Mouse (Mus musculus) heart, adult 8-10 months (tissue): ENCODE data around the gene Fibp. TPM values are rescaled to one million over a fixed set of nuclear protein-coding genes. Genes with fewer than 3 reads are reported as not detected.

Experiments used
- DNase-seq: peaks from one replicate; pipeline ENCODE4 v3.0.0; 2022; ENCODE audit warnings: low spot score
- total RNA-seq, 4 experiments: library from RNA; stranded (reverse); gene quantifications; 2 replicates each; pipeline ENCODE4 v1.2.4; 2022

The Fibp gene
- total RNA-seq, 4 experiments from 2014 or later: 41.3 to 52.3 (median 49.2) TPM

- DNase-seq: no peak
Measured at GRCm38 (mm10) chr19:5463791-5464562, 3.6 kb downstream of the Fibp start.

GRCm38 (mm10) chr19:5465037-5465436 lies 4.6 kb downstream of the Fibp start:
- no peak for DNase-seq

GRCm38 (mm10) chr19:5466916-5467500 lies 6.6 kb downstream of the Fibp start:
- DNase-seq: no peak

- no peak for DNase-seq
Measured at GRCm38 (mm10) chr19:5468374-5468773, 8.0 kb downstream of the Fibp start, which contains the start of gene Ctsw. TSS of gene Ctsw (minus strand) at chr19:5468507.

GRCm38 (mm10) chr19:5471846-5472245 lies 11.4 kb downstream of the Fibp start:
- no peak for DNase-seq

GRCm38 (mm10) chr19:5472857-5473256 lies 12.4 kb downstream of the Fibp start:
- DNase-seq: no peak

GRCm38 (mm10) chr19:5473720-5474119 lies 13.3 kb downstream of the Fibp start, which contains the start of gene Efemp2:
TSS of gene Efemp2 (plus strand) at chr19:5473954.
- peak; percentile 85 for DNase-seq

GRCm38 (mm10) chr19:5474281-5475068 lies 14.1 kb downstream of the Fibp start:
- DNase-seq: no peak

GRCm38 (mm10) chr19:5475069-5475714 lies 14.8 kb downstream of the Fibp start:
- DNase-seq: no peak

- no peak for DNase-seq
Measured at GRCm38 (mm10) chr19:5477004-5477667, 16.7 kb downstream of the Fibp start.

- DNase-seq: no peak
Measured at GRCm38 (mm10) chr19:5477668-5478300, 17.4 kb downstream of the Fibp start.

- no peak for DNase-seq
Measured at GRCm38 (mm10) chr19:5480016-5480415, 19.6 kb downstream of the Fibp start.

- no peak for DNase-seq
Measured at GRCm38 (mm10) chr19:5481398-5481797, 21.0 kb downstream of the Fibp start.

- DNase-seq: no peak
Measured at GRCm38 (mm10) chr19:5483386-5484359, 23.3 kb downstream of the Fibp start.

- DNase-seq: no peak
Measured at GRCm38 (mm10) chr19:5484496-5484895, 24.1 kb downstream of the Fibp start.

GRCm38 (mm10) chr19:5485371-5485770 lies 25.0 kb downstream of the Fibp start:
- no peak for DNase-seq

- no peak for DNase-seq
Measured at GRCm38 (mm10) chr19:5485821-5486220, 25.4 kb downstream of the Fibp start.

- DNase-seq: no peak
Measured at GRCm38 (mm10) chr19:5486286-5486685, 25.9 kb downstream of the Fibp start.

- no peak for DNase-seq
Measured at GRCm38 (mm10) chr19:5486771-5487170, 26.4 kb downstream of the Fibp start.
